Mouse (Mus musculus) limb, embryonic 11.5 days (tissue): Measurements from ENCODE around the gene Olfr1344. TPM values are rescaled to one million over a fixed set of nuclear protein-coding genes. Genes with fewer than 3 reads are reported as not detected.
"Not testable (repeated sequence)": the region's sequence is repeated elsewhere in the genome, so short reads cannot be mapped to it uniquely, and the experiment has no call there.

Source experiments
- ATAC-seq: fragments of 200-750 bp; cut with Nextera tagmentation; 2 replicates; pipeline ENCODE4 v1.8.0; 2017; ENCODE audit warnings: low read depth; ENCODE audit not compliant: insufficient number of reproducible peaks, low FRiP score, low TSS enrichment
- DNase-seq: peaks from one replicate; pipeline ENCODE4 v3.0.0-alpha.2; 2015; ENCODE audit warnings: low spot score
- H3K27ac ChIP-seq: fragments of 300-500 bp; sonication (generic); replicated peaks from 2 replicates; pipeline ENCODE4 v1.5.1; 2014; ENCODE audit warnings: low read depth, mild to moderate bottlenecking, low read length
- H3K27me3 ChIP-seq: fragments of 300-500 bp; sonication (generic); 2 replicates; pipeline ENCODE4 v1.6.1; 2014; ENCODE audit warnings: mild to moderate bottlenecking, low read length, mixed read lengths; ENCODE audit not compliant: control insufficient read depth, insufficient read depth
- H3K36me3 ChIP-seq: fragments of 300-500 bp; sonication (generic); 2 replicates; pipeline ENCODE4 v1.6.1; 2014; ENCODE audit warnings: mild to moderate bottlenecking, low read length, moderate library complexity, mixed read lengths; ENCODE audit not compliant: control insufficient read depth, insufficient read depth
- H3K4me1 ChIP-seq: fragments of 300-500 bp; sonication (generic); 2 replicates; pipeline ENCODE4 v1.6.1; 2014; ENCODE audit warnings: low read length, mixed read lengths; ENCODE audit not compliant: control insufficient read depth, insufficient read depth
- H3K4me2 ChIP-seq: fragments of 300-500 bp; sonication (generic); 2 replicates; pipeline ENCODE4 v1.6.1; 2014; ENCODE audit warnings: low read depth, mild to moderate bottlenecking, moderate library complexity; ENCODE audit not compliant: severe bottlenecking
- H3K4me3 ChIP-seq: fragments of 300-500 bp; sonication (generic); 2 replicates; pipeline ENCODE4 v1.5.1; 2014; ENCODE audit warnings: low read depth, low read length
- H3K9ac ChIP-seq: fragments of 300-500 bp; sonication (generic); 2 replicates; pipeline ENCODE4 v1.6.1; 2014; ENCODE audit warnings: mild to moderate bottlenecking, low read length
- H3K9me3 ChIP-seq: fragments of 300-500 bp; sonication (generic); 2 replicates; pipeline ENCODE4 v1.6.1; 2016; ENCODE audit warnings: low read length; ENCODE audit not compliant: control insufficient read depth
- WGBS: fragments of 180-500 bp; shearing (Covaris S2); extraction: QIAGEN DNeasy Blood & Tissue Kit; methylation state at CpG from one replicate; pipeline ENCODE4 v1.1.7; 2014; 5-methylcytosine and 5-hydroxymethylcytosine counted together
- polyA plus RNA-seq: library from polyadenylated mRNA; unstranded; fragments of >200 nt; fragmentation: Nextera tagmentation; extraction: Ambion mirVana; gene quantifications from 2 replicates; pipeline ENCODE4 v1.2.1, GENCODE M21; 2014

Gene Olfr1344
- polyA plus RNA-seq, 1 experiment from 2014 or later, result not detected

DNA sequence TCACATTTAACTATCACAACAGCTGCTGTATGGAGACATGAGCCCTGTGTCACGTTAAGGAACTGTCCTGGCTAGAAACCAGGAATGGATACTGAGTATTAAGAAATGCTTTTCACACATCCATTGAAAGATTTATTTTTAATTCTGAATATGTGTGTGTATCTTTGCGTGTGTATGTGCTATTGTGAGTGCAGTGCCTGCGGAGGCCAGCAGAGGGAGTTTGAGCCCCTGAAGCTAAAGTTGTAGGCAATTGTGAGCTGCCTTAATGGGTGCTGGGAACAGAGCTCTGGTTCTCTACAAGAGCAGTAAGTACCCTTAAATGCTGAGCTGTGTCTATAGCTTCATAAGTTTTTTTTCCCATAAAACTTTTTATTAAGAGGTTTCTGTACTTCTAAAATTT lies 9.1 kb upstream of the Olfr1344 start:
- H3K4me2 ChIP-seq, result no peak overlapping the region
- no peak for DNase-seq
- no peak overlapping the region for H3K27ac ChIP-seq
- ATAC-seq, result no peak
- no peaks in the 10 kb centered on the region; the same call in 1 of the 2 replicates for H3K9me3 ChIP-seq
- H3K9ac ChIP-seq, result no peak overlapping the region
- no peaks in the 10 kb centered on the region for H3K4me1 ChIP-seq
- WGBS, result 89% methylated on average over 3 of the region's 3 CpGs
- no peak overlapping the region for H3K4me3 ChIP-seq
- no peaks in the 10 kb centered on the region for H3K36me3 ChIP-seq
- no peaks in the 10 kb centered on the region for H3K27me3 ChIP-seq

DNA sequence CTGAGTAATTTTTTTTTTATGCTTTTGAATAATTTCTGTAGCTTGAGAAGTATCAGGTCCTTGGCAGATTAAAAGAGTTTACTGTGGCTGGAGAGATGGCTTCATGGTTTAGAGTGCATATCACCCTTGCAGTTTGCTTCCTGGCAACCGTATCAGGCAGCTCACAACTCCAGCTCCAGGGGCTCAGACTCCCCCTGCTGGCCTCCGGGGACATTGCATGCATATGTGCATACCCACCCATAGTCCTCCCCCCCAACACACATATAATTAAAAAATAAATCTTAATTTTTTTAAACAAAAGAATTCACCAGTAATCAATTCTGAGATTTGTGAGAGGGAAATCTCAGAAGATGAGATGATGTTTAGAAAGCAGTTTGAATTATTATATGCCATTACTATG lies 8.1 kb upstream of the Olfr1344 start:
- H3K27me3 ChIP-seq, result no peaks in the 10 kb centered on the region
- no peak overlapping the region for H3K27ac ChIP-seq
- H3K4me3 ChIP-seq, result no peak overlapping the region
- H3K9me3 ChIP-seq, result no peaks in the 10 kb centered on the region; the same call in 1 of the 2 replicates
- peak; percentile 40 for DNase-seq
- no peak for ATAC-seq
- no peaks in the 10 kb centered on the region for H3K36me3 ChIP-seq
- H3K4me1 ChIP-seq, result no peaks in the 10 kb centered on the region
- 47% methylated on average over 2 of the region's 2 CpGs for WGBS
- H3K9ac ChIP-seq, result no peak overlapping the region
- no peak overlapping the region for H3K4me2 ChIP-seq

DNA sequence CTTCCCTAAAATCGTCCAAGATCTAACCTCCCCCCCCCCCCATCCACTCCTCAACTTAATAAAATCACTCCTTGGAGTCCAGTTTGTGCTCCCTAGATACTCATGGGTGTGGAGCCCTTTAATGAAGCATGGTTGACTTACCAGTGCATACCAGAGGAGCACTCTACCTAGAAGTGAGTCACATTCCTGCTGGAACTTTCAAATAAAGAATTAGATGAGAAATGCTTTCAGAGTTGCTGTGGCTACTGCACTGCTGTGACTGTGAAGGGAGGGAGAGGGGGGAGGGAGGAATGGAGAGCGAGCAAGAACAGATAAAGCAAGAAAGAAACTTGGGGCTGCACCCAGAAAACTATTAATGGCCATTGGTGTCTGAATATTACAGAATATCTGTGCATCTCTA lies 2.7 kb downstream of the Olfr1344 start:
- H3K4me3 ChIP-seq, result no peak overlapping the region
- H3K36me3 ChIP-seq, result no peaks in the 10 kb centered on the region
- peaks cover 4% of the 10 kb centered on the region; the same call in 1 of the 2 replicates for H3K9me3 ChIP-seq
- DNase-seq (no peak), ATAC-seq (no peak)
- no peak overlapping the region for H3K9ac ChIP-seq
- H3K4me2 ChIP-seq, result no peak overlapping the region
- H3K27ac ChIP-seq, result no peak overlapping the region
- H3K27me3 ChIP-seq, result no peaks in the 10 kb centered on the region
- WGBS, result 69% methylated on average over 2 of the region's 2 CpGs
- no peaks in the 10 kb centered on the region for H3K4me1 ChIP-seq

DNA sequence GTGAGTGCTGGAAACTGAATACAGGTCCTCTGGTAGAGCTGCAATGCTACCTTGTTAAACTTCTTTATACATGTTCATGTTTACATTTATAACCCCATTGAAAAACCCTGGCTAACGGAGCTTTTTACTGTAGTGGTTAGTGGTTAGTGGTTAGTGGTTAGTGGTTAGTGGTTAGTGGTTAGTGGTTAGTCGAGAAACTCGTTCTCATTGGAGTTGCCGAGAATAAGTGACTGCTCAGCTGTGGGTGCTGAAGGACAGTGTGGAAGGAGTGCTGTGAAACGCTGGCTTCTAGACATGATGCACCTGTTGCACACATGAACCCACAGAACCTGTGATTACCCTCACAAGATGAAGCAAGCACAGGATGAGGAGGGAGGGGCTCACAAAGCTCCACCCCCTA lies 9.3 kb downstream of the Olfr1344 start:
- H3K9me3 ChIP-seq, result peaks cover 2% of the 10 kb centered on the region
- H3K27me3 ChIP-seq, result no peaks in the 10 kb centered on the region
- H3K9ac ChIP-seq, result no peak overlapping the region
- no peak overlapping the region for H3K4me3 ChIP-seq
- no peak overlapping the region for H3K27ac ChIP-seq
- no peak for DNase-seq
- no peaks in the 10 kb centered on the region for H3K4me1 ChIP-seq
- H3K36me3 ChIP-seq, result no peaks in the 10 kb centered on the region
- ATAC-seq, result no peak
- 88% methylated on average over 5 of the region's 5 CpGs for WGBS
- H3K4me2 ChIP-seq, result no peak overlapping the region

GRCm38 (mm10) chr7:6455868-6456267 lies 17.4 kb downstream of the Olfr1344 start, which contains the start of gene Olfr1336:
Gene Olfr1336, plus strand, starts transcription at chr7:6456168.
- DNase-seq, result no peak
- ATAC-seq, result no peak
- Histone ChIP-seq H3K27ac (no peak within 1 kb of the TSS), H3K9ac (no peak within 1 kb of the TSS), H3K4me2 (no peak within 1 kb of the TSS), H3K36me3 (no peaks in the 10 kb centered on the region), H3K4me3 (no peak within 1 kb of the TSS), H3K9me3 (no peaks in the 10 kb centered on the region; the same call in 1 of the 2 replicates), H3K27me3 (no peaks in the 10 kb centered on the region), H3K4me1 (no peaks in the 10 kb centered on the region)

GRCm38 (mm10) chr7:6456399-6456798 lies 17.9 kb downstream of the Olfr1344 start:
- Histone ChIP-seq H3K27ac (no peak overlapping the region), H3K4me2 (no peak overlapping the region), H3K4me1 (no peaks in the 10 kb centered on the region), H3K36me3 (no peaks in the 10 kb centered on the region), H3K9me3 (no peaks in the 10 kb centered on the region; the same call in 1 of the 2 replicates), H3K4me3 (no peak overlapping the region), H3K9ac (no peak overlapping the region), H3K27me3 (no peaks in the 10 kb centered on the region)
- peak; percentile 30 for DNase-seq
- WGBS, result 54% methylated on average over 3 of the region's 3 CpGs
- no peak for ATAC-seq

DNA sequence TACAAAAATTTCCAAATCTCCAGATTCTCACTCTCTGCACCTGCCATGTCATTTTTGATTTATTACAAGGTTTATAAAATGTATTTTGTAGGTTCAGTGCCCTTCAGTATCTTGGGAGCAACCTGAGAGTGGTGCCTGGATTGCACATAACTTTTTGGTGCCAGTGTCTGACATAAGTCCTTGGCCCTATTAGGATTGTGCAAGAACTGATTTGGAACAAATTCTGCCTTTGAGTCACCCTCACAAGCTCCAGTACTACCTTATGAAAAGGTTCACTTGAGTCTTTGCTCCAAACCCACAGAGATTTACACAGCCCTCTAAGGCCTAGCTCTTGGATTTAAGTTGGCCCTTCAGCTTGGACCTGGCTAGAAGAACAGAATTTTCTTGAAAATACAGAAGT lies 28.5 kb downstream of the Olfr1344 start, which contains the start of gene Olfr1346:
Gene Olfr1346 (plus strand): TSS at position 151 of the 400 bp plus-strand sequence.
- Histone ChIP-seq H3K4me1 (no peaks in the 10 kb centered on the region), H3K9me3 (no peaks in the 10 kb centered on the region), H3K36me3 (no peaks in the 10 kb centered on the region), H3K27ac (no peak within 1 kb of the TSS), H3K9ac (no peak within 1 kb of the TSS), H3K4me3 (no peak within 1 kb of the TSS), H3K27me3 (no peaks in the 10 kb centered on the region), H3K4me2 (no peak within 1 kb of the TSS)
- DNase-seq (no peak), ATAC-seq (no peak)

DNA sequence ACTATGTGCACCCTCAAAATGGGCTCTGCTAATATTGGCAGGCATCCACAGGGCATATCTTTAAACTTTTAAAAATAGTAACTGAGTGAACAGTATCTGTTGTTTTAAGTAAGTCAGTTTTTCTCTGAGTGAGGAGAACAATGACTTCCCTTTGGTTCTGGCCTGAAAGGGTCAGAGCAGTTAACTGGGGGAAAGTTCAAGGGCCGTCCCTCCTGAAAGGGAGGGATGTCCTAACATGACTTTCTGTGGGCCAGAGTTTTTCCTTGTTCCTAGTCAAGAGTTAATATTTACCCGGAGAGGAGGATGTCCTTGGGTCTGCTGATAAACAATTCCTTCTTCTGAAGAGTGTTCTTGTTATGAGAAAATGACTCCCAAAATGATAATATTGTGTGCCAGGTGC lies 39.1 kb downstream of the Olfr1344 start:
- H3K9me3 ChIP-seq, H3K4me2 ChIP-seq, DNase-seq, H3K27ac ChIP-seq, H3K27me3 ChIP-seq, H3K4me1 ChIP-seq, H3K4me3 ChIP-seq, H3K36me3 ChIP-seq, H3K9ac ChIP-seq, ATAC-seq: not testable (repeated sequence)
- 81% methylated on average over 2 of the region's 2 CpGs for WGBS

- Histone ChIP-seq H3K4me2 (no peak within 1 kb of the TSS), H3K27ac (no peak within 1 kb of the TSS), H3K27me3 (no peaks in the 10 kb centered on the region), H3K36me3 (no peaks in the 10 kb centered on the region), H3K4me1 (no peaks in the 10 kb centered on the region), H3K4me3 (no peak within 1 kb of the TSS), H3K9ac (no peak within 1 kb of the TSS), H3K9me3 (no peaks in the 10 kb centered on the region)
- no peak for ATAC-seq
- 40% methylated on average over 2 of the region's 2 CpGs for WGBS
- no peak for DNase-seq
These were observed 48.4 kb downstream of the Olfr1344 start, which contains the start of gene Olfr5 for GRCm38 (mm10) chr7:6486841-6487240. Gene Olfr5, minus strand, starts transcription at chr7:6486941.
